Mouse (Mus musculus) stomach, postnatal 0 days (tissue): Measurements from ENCODE around the gene Stx12. TPM values are rescaled to one million over a fixed set of nuclear protein-coding genes. Genes with fewer than 3 reads are reported as not detected.
A peak's percentile ranks its signal among the peaks of the same experiment; 100 is the strongest.

ENCODE experiments used
- ATAC-seq: fragments of 200-750 bp; cut with Nextera tagmentation; 2 replicates; pipeline ENCODE4 v1.8.0; 2017; ENCODE audit not compliant: low FRiP score, low TSS enrichment
- DNase-seq: peaks from one replicate; pipeline ENCODE4 v3.0.0-alpha.2; 2016; ENCODE audit warnings: low spot score
- H3K27ac ChIP-seq: fragments of 300-500 bp; sonication (generic); replicated peaks from 2 replicates; pipeline ENCODE4 v1.5.1; 2014; ENCODE audit warnings: mild to moderate bottlenecking, control low read depth
- H3K27me3 ChIP-seq: fragments of 300-500 bp; sonication (generic); 2 replicates; pipeline ENCODE4 v1.6.1; 2014; ENCODE audit warnings: low read length; ENCODE audit not compliant: control insufficient read depth, insufficient read depth
- H3K36me3 ChIP-seq: fragments of 300-500 bp; sonication (generic); 2 replicates; pipeline ENCODE4 v1.6.1; 2014; ENCODE audit warnings: low read length, mixed read lengths; ENCODE audit not compliant: control insufficient read depth, insufficient read depth
- H3K4me1 ChIP-seq: fragments of 300-500 bp; sonication (generic); replicated peaks from 2 replicates; pipeline ENCODE4 v1.6.1; 2014; ENCODE audit warnings: antibody characterized with exemption; ENCODE audit not compliant: control insufficient read depth, insufficient read depth
- H3K4me2 ChIP-seq: fragments of 300-500 bp; sonication (generic); replicated peaks from 2 replicates; pipeline ENCODE4 v1.6.1; 2014; ENCODE audit warnings: low read depth, mild to moderate bottlenecking, control low read depth, moderate library complexity
- H3K4me3 ChIP-seq: fragments of 300-500 bp; sonication (generic); 2 replicates; pipeline ENCODE4 v1.5.1; 2014; ENCODE audit warnings: low read depth, low read length, control low read depth
- H3K9ac ChIP-seq: fragments of 300-500 bp; sonication (generic); 2 replicates; pipeline ENCODE4 v1.6.1; 2014; ENCODE audit warnings: mild to moderate bottlenecking, low read length, control low read depth, mixed read lengths
- H3K9me3 ChIP-seq: fragments of 300-500 bp; sonication (generic); 2 replicates; pipeline ENCODE4 v1.6.1; 2016; ENCODE audit warnings: low read length; ENCODE audit not compliant: control insufficient read depth
- CTCF ChIP-seq: IDR thresholded peaks from 2 replicates; pipeline ENCODE4 v1.5.1; 2016; ENCODE audit warnings: antibody characterized with exemption, low read depth, mild to moderate bottlenecking, moderate library complexity
- EP300 ChIP-seq: optimal IDR thresholded peaks from 2 replicates; pipeline ENCODE3; 2016; ENCODE audit warnings: antibody characterized with exemption
- WGBS: fragments of 180-500 bp; shearing (Covaris S2); extraction: QIAGEN DNeasy Blood & Tissue Kit; methylation state at CpG from one replicate; pipeline ENCODE4 v1.1.7; 2014; 5-methylcytosine and 5-hydroxymethylcytosine counted together
- polyA plus RNA-seq: library from polyadenylated mRNA; unstranded; fragments of >200 nt; fragmentation: Nextera tagmentation; extraction: Ambion mirVana; gene quantifications from 2 replicates; pipeline ENCODE4 v1.2.1, GENCODE M21; 2015

Gene Stx12
- polyA plus RNA-seq, 1 experiment from 2014 or later, result 56.7 TPM

DNA sequence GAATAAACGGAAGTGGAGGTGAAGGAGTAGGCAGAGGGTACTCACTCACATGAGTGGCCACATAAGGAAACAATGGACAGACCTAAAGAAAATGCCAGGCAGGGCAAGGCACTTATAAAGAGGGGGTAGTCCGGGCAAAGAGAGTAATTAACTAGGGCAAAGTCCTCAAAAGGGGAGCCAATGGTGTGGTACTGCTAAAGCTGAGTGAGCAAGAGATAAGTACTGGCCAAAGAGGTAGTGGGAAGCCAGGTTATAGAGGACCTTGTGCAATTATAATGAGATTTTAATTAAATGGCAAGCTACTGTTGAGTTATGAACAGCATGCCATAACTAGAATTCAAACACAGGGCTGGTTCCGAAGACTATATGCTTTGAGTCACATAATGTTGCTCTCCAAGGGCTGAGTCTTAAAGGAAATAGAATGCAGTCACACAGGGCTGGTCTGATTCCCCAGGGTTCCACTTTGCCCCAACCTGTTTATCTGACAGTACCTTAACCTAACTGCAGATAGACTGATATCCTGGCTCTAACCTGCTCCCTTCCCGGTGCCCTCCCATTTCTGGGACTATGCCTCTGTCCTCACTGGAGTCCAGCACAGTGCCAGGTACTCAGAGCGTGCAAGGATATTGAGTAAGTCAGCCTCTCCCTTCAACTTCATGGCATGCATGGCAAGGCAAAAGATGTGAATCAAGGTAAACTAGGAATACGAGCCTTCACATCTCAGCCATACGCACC lies 9.8 kb downstream of the Stx12 start:
- Histone ChIP-seq H3K27me3 (no peaks in the 10 kb centered on the region), H3K4me1 (0 out of 2 replicates have a peak, but pooled peaks cover 2% of the 10 kb centered on the region), H3K36me3 (peaks cover 7% of the 10 kb centered on the region; the same call in 1 of the 2 replicates), H3K9ac (no peak overlapping the region), H3K9me3 (no peaks in the 10 kb centered on the region), H3K27ac (peak overlapping the region; percentile 53), H3K4me2 (no peak overlapping the region), H3K4me3 (no peak overlapping the region)
- DNase-seq, result no peak
- peak; percentile 78 for ATAC-seq
- 76% methylated on average over 7 of the region's 7 CpGs for WGBS
- TF ChIP-seq CTCF, result no peak
- no peak for TF ChIP-seq EP300

- WGBS, result 73% methylated on average over 11 of the region's 11 CpGs
- Histone ChIP-seq H3K27me3 (no peaks in the 10 kb centered on the region), H3K4me2 (no peak overlapping the region), H3K4me1 (0 out of 2 replicates have a peak, but pooled peaks cover 2% of the 10 kb centered on the region), H3K9me3 (no peaks in the 10 kb centered on the region), H3K4me3 (no peak overlapping the region), H3K27ac (peak overlapping the region; percentile 53), H3K9ac (no peak overlapping the region), H3K36me3 (peaks cover 6% of the 10 kb centered on the region; the same call in 1 of the 2 replicates)
- TF ChIP-seq EP300 (no peak), CTCF (peak; percentile 32)
- DNase-seq, result peak; percentile 28
- ATAC-seq, result peak; percentile 86
Measured at GRCm38 (mm10) chr4:132873481-132874362, 10.6 kb downstream of the Stx12 start.

DNA sequence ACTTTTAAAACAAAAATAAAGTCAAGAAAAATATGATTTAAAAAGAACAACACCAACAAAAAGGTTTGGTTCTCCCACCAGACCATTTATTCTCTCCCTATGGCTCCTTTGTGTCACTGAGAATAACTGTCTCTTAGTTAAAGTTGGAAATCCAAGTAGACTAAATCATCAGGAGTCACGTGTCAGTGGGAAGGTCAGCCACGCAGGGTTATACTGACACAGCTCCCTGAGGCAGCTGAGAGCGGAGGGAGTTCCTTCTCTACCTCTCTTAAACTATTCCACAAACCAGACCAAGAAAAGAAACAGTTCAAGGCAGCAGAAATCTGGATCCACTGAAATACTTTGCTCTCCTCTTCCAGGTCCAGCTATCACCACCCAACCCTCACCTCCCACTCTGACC lies 13.2 kb downstream of the Stx12 start:
- no peak for ATAC-seq
- peaks cover 14% of the 10 kb centered on the region for H3K36me3 ChIP-seq
- no peak overlapping the region for H3K4me2 ChIP-seq

GRCm38 (mm10) chr4:132864856-132865255 lies 19.5 kb downstream of the Stx12 start:
- H3K36me3 ChIP-seq, result peaks cover 14% of the 10 kb centered on the region
- DNase-seq (no peak), ATAC-seq (no peak)
- TF ChIP-seq EP300 (no peak), CTCF (no peak)
- H3K27me3 ChIP-seq, result no peaks in the 10 kb centered on the region
- H3K27ac ChIP-seq, result no peak overlapping the region
- no peak overlapping the region for H3K4me2 ChIP-seq
- no peaks in the 10 kb centered on the region for H3K4me1 ChIP-seq
- no peak overlapping the region for H3K4me3 ChIP-seq
- no peaks in the 10 kb centered on the region for H3K9me3 ChIP-seq
- no peak overlapping the region for H3K9ac ChIP-seq
- 81% methylated on average over 2 of the region's 2 CpGs for WGBS

More for the DNA sequence above, 13.2 kb downstream of the Stx12 start:
- Histone ChIP-seq H3K9me3 (no peaks in the 10 kb centered on the region), H3K4me3 (no peak overlapping the region), H3K27me3 (no peaks in the 10 kb centered on the region), H3K4me1 (0 out of 2 replicates have a peak, but pooled peaks cover 2% of the 10 kb centered on the region), H3K27ac (no peak overlapping the region), H3K9ac (no peak overlapping the region)
- TF ChIP-seq CTCF, result no peak
- WGBS, result 96% methylated on average over 3 of the region's 3 CpGs
- no peak for DNase-seq

- no peaks in the 10 kb centered on the region for H3K9me3 ChIP-seq
- H3K9ac ChIP-seq, result no peak overlapping the region
- no peaks in the 10 kb centered on the region for H3K4me1 ChIP-seq
- no peak overlapping the region for H3K27ac ChIP-seq
- DNase-seq (peak; percentile 66), ATAC-seq (peak; percentile 73; the same call in 1 of the 2 replicates)
- 54% methylated on average over 13 of the region's 13 CpGs for WGBS
- no peak overlapping the region for H3K4me2 ChIP-seq
- no peaks in the 10 kb centered on the region for H3K27me3 ChIP-seq
- H3K4me3 ChIP-seq, result no peak overlapping the region
- H3K36me3 ChIP-seq, result peaks cover 13% of the 10 kb centered on the region
- TF ChIP-seq CTCF (no peak), EP300 (no peak)
Measured at GRCm38 (mm10) chr4:132863012-132863411, 21.3 kb downstream of the Stx12 start.
